Mouse (Mus musculus) hindbrain, embryonic 13.5 days (tissue): ENCODE data around the gene Tbc1d16. TPM values are rescaled to one million over a fixed set of nuclear protein-coding genes. Genes with fewer than 3 reads are reported as not detected.

Experiments
- ATAC-seq: fragments of 200-750 bp; cut with Nextera tagmentation; 2 replicates; pipeline ENCODE4 v1.8.0; 2017; ENCODE audit warnings: moderate TSS enrichment; ENCODE audit not compliant: low FRiP score
- H3K27ac ChIP-seq: fragments of 300-500 bp; sonication (generic); 2 replicates; pipeline ENCODE4 v1.5.1; 2015; ENCODE audit warnings: inconsistent platforms, mild to moderate bottlenecking, moderate library complexity
- H3K27me3 ChIP-seq: fragments of 300-500 bp; sonication (generic); 2 replicates; pipeline ENCODE4 v1.6.1; 2015; ENCODE audit warnings: mild to moderate bottlenecking, inconsistent platforms
- H3K36me3 ChIP-seq: fragments of 300-500 bp; sonication (generic); 2 replicates; pipeline ENCODE4 v1.6.1; 2015; ENCODE audit warnings: mild to moderate bottlenecking, inconsistent platforms
- H3K4me1 ChIP-seq: fragments of 300-500 bp; sonication (generic); replicated peaks from 2 replicates; pipeline ENCODE4 v1.6.1; 2015; ENCODE audit warnings: inconsistent platforms
- H3K4me2 ChIP-seq: fragments of 300-500 bp; sonication (generic); 2 replicates; pipeline ENCODE4 v1.6.1; 2015; ENCODE audit warnings: inconsistent platforms, mild to moderate bottlenecking, moderate library complexity
- H3K4me3 ChIP-seq: fragments of 300-500 bp; sonication (generic); 2 replicates; pipeline ENCODE4 v1.5.1; 2015; ENCODE audit warnings: mild to moderate bottlenecking, inconsistent platforms
- H3K9ac ChIP-seq: fragments of 300-500 bp; sonication (generic); 2 replicates; pipeline ENCODE4 v1.6.1; 2015; ENCODE audit warnings: mild to moderate bottlenecking, inconsistent platforms
- H3K9me3 ChIP-seq: fragments of 300-500 bp; sonication (generic); 2 replicates; pipeline ENCODE4 v1.6.1; 2016; ENCODE audit warnings: inconsistent platforms
- WGBS: fragments of 180-500 bp; shearing (Covaris S2); methylation state at CpG from one replicate; pipeline ENCODE4 v1.1.7; 2015; 5-methylcytosine and 5-hydroxymethylcytosine counted together
- polyA plus RNA-seq: library from polyadenylated mRNA; unstranded; fragments of >200 nt; fragmentation: Nextera tagmentation; extraction: Ambion mirVana; gene quantifications from 2 replicates; pipeline ENCODE4 v1.2.1, GENCODE M21; 2015

The Tbc1d16 gene
- polyA plus RNA-seq, 1 experiment from 2014 or later, result 57.4 TPM

- Histone ChIP-seq H3K9me3 (no peaks in the 10 kb centered on the region), H3K36me3 (peaks cover 13% of the 10 kb centered on the region), H3K4me3 (no peak overlapping the region), H3K4me2 (no peak overlapping the region), H3K27ac (no peak overlapping the region), H3K27me3 (peaks cover 4% of the 10 kb centered on the region), H3K9ac (no peak overlapping the region), H3K4me1 (peaks cover 74% of the 10 kb centered on the region)
- ATAC-seq, result no peak
- WGBS, result 36% methylated on average over 11 of the region's 11 CpGs
Observed at GRCm38 (mm10) chr11:119159496-119159895, 68.8 kb downstream of the Tbc1d16 start.

- Histone ChIP-seq H3K9me3 (no peaks in the 10 kb centered on the region), H3K9ac (peak overlapping the region; percentile 61), H3K27me3 (peaks cover 7% of the 10 kb centered on the region), H3K36me3 (peaks cover 32% of the 10 kb centered on the region), H3K4me3 (no peak overlapping the region), H3K27ac (peak overlapping the region; percentile 85), H3K4me2 (peak overlapping the region; percentile 36), H3K4me1 (peaks cover 62% of the 10 kb centered on the region)
- 16% methylated on average over 20 of the region's 20 CpGs for WGBS
- no peak for ATAC-seq
Observed at GRCm38 (mm10) chr11:119157377-119158189, 70.7 kb downstream of the Tbc1d16 start.

GRCm38 (mm10) chr11:119156481-119157254 lies 71.6 kb downstream of the Tbc1d16 start:
- Histone ChIP-seq H3K9ac (peak overlapping the region; percentile 61), H3K4me2 (peak overlapping the region; percentile 36), H3K9me3 (no peaks in the 10 kb centered on the region), H3K4me1 (peaks cover 67% of the 10 kb centered on the region), H3K27me3 (peaks cover 7% of the 10 kb centered on the region), H3K36me3 (peaks cover 42% of the 10 kb centered on the region), H3K27ac (peak overlapping the region; percentile 85), H3K4me3 (no peak overlapping the region)
- peak; percentile 13; the same call in 1 of the 2 replicates for ATAC-seq
- 6% methylated on average over 24 of the region's 24 CpGs for WGBS

GRCm38 (mm10) chr11:119155638-119156480 lies 72.4 kb downstream of the Tbc1d16 start:
- no peaks in the 10 kb centered on the region for H3K9me3 ChIP-seq
- H3K9ac ChIP-seq, result peak overlapping the region; percentile 61
- H3K4me3 ChIP-seq, result no peak overlapping the region
- H3K4me2 ChIP-seq, result peak overlapping the region; percentile 36
- 26% methylated on average over 30 of the region's 30 CpGs for WGBS
- H3K27me3 ChIP-seq, result peaks cover 7% of the 10 kb centered on the region
- H3K27ac ChIP-seq, result peak overlapping the region; percentile 85
- peaks cover 69% of the 10 kb centered on the region for H3K4me1 ChIP-seq
- H3K36me3 ChIP-seq, result peaks cover 49% of the 10 kb centered on the region
- ATAC-seq, result no peak

- Histone ChIP-seq H3K9ac (peak overlapping the region; percentile 25; the same call in 1 of the 2 replicates), H3K27ac (no peak overlapping the region), H3K27me3 (peaks cover 11% of the 10 kb centered on the region), H3K9me3 (no peaks in the 10 kb centered on the region), H3K4me2 (no peak overlapping the region), H3K36me3 (peaks cover 83% of the 10 kb centered on the region), H3K4me1 (peaks cover 47% of the 10 kb centered on the region), H3K4me3 (no peak overlapping the region)
- no peak for ATAC-seq
- WGBS, result 51% methylated on average over 14 of the region's 14 CpGs
Observed at GRCm38 (mm10) chr11:119152321-119152831, 75.9 kb downstream of the Tbc1d16 start.

- no peak overlapping the region for H3K4me3 ChIP-seq
- 83% methylated on average over 10 of the region's 10 CpGs for WGBS
- ATAC-seq, result no peak
- H3K4me1 ChIP-seq, result peaks cover 34% of the 10 kb centered on the region
- H3K27me3 ChIP-seq, result peaks cover 11% of the 10 kb centered on the region
- peak overlapping the region; percentile 19 for H3K9ac ChIP-seq
- H3K9me3 ChIP-seq, result no peaks in the 10 kb centered on the region
- H3K4me2 ChIP-seq, result no peak overlapping the region
- peak overlapping the region; percentile 82 for H3K27ac ChIP-seq
- peaks cover 87% of the 10 kb centered on the region for H3K36me3 ChIP-seq
Observed at GRCm38 (mm10) chr11:119151073-119151607, 77.2 kb downstream of the Tbc1d16 start.

- Histone ChIP-seq H3K36me3 (peaks cover 83% of the 10 kb centered on the region), H3K4me1 (peaks cover 33% of the 10 kb centered on the region), H3K9ac (peak overlapping the region; percentile 19; the same call in 1 of the 2 replicates), H3K27me3 (peaks cover 11% of the 10 kb centered on the region), H3K4me3 (no peak overlapping the region), H3K27ac (peak overlapping the region; percentile 82; the same call in 1 of the 2 replicates), H3K4me2 (no peak overlapping the region), H3K9me3 (no peaks in the 10 kb centered on the region)
- ATAC-seq, result 0 out of 2 replicates have a peak, but pooled peaks have one; percentile 33
- WGBS, result 60% methylated on average over 10 of the region's 10 CpGs
Observed at GRCm38 (mm10) chr11:119150442-119150841, 77.9 kb downstream of the Tbc1d16 start.

GRCm38 (mm10) chr11:119148829-119149228 lies 79.5 kb downstream of the Tbc1d16 start:
- 93% methylated on average over 11 of the region's 13 CpGs for WGBS
- H3K36me3 ChIP-seq, result peaks cover 67% of the 10 kb centered on the region

GRCm38 (mm10) chr11:119147153-119147552 lies 81.1 kb downstream of the Tbc1d16 start:
- Histone ChIP-seq H3K36me3 (peaks cover 50% of the 10 kb centered on the region), H3K9ac (no peak overlapping the region), H3K27me3 (peaks cover 4% of the 10 kb centered on the region; the same call in 1 of the 2 replicates), H3K4me1 (peaks cover 41% of the 10 kb centered on the region), H3K9me3 (no peaks in the 10 kb centered on the region), H3K4me3 (no peak overlapping the region), H3K27ac (no peak overlapping the region), H3K4me2 (no peak overlapping the region)
- 77% methylated on average over 8 of the region's 8 CpGs for WGBS
- ATAC-seq, result no peak

More at GRCm38 (mm10) chr11:119148829-119149228, 79.5 kb downstream of the Tbc1d16 start:
- Histone ChIP-seq H3K9me3 (no peaks in the 10 kb centered on the region), H3K27me3 (peaks cover 8% of the 10 kb centered on the region; the same call in 1 of the 2 replicates), H3K27ac (no peak overlapping the region), H3K4me3 (no peak overlapping the region), H3K4me1 (peaks cover 44% of the 10 kb centered on the region), H3K9ac (peak overlapping the region; percentile 19; the same call in 1 of the 2 replicates), H3K4me2 (no peak overlapping the region)
- no peak for ATAC-seq

- no peak overlapping the region for H3K9ac ChIP-seq
- WGBS, result 35% methylated on average over 12 of the region's 12 CpGs
- H3K4me1 ChIP-seq, result peaks cover 38% of the 10 kb centered on the region
- H3K36me3 ChIP-seq, result peaks cover 41% of the 10 kb centered on the region
- H3K9me3 ChIP-seq, result no peaks in the 10 kb centered on the region
- ATAC-seq, result no peak
- H3K4me3 ChIP-seq, result no peak overlapping the region
- H3K27ac ChIP-seq, result no peak overlapping the region
- H3K27me3 ChIP-seq, result peaks cover 4% of the 10 kb centered on the region; the same call in 1 of the 2 replicates
- H3K4me2 ChIP-seq, result no peak overlapping the region
Observed at GRCm38 (mm10) chr11:119146140-119146539, 82.2 kb downstream of the Tbc1d16 start.
